Mouse (Mus musculus): ENCODE data around the gene Syk.

The Syk gene

GRCm38 (mm10) chr13:52598233-52598632 is 15.3 kb downstream of the Syk start:
- in situ Hi-C loops (cut with MboI, MseI): no loop called here

DNA sequence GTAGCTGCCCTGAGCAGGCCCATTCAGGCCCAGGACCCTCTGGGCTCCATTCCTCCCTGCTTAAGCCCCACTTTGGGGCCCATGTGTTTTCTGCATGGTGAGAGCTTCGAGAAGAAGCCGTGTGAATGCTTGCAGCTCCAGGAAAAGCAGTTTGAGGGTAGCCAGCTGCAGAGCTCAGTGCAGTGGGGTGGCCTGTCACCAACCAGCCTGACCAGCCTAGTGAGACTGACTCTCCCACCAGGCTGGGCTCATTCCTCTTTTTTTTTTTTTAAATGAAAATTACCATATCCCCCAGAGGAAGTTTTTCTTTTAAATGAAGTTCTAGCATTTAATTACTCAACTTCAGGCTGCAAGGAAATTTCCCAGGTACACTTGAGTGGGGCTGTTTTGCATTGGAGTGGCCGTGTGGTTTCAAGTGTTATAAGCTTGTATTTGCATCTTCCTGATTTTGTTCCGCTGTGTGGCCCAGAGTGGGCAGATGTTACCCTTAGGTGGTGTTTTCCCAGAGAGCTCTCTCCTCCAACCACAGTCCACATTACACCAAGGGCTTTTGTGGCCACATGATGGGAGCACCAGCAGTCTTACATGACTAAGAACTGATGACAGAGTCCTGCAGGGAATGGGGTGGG is 17.2 kb downstream of the Syk start:
- in situ Hi-C loops (cut with MboI, MseI): no loop called here

DNA sequence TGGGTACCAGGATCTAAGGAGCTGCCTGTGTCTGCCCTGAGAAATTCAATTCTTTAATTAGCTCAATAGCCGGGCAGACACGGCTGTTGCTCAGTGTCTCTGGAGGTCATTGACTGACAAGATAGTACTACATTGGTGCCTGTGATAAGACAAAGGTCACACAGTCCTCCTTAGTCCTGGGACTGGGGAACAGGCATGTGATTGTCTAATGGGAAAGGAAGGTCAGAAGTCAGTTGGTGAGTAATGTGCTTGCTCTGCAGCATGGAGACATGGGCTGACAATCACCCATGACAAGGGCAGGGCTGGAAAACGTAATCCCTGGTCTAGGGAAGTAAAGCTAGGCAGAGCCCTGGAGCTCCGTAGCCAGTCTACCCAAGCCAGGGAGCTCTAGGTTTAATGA is 19.8 kb downstream of the Syk start:
- in situ Hi-C loops (cut with MboI, MseI): no loop called here

DNA sequence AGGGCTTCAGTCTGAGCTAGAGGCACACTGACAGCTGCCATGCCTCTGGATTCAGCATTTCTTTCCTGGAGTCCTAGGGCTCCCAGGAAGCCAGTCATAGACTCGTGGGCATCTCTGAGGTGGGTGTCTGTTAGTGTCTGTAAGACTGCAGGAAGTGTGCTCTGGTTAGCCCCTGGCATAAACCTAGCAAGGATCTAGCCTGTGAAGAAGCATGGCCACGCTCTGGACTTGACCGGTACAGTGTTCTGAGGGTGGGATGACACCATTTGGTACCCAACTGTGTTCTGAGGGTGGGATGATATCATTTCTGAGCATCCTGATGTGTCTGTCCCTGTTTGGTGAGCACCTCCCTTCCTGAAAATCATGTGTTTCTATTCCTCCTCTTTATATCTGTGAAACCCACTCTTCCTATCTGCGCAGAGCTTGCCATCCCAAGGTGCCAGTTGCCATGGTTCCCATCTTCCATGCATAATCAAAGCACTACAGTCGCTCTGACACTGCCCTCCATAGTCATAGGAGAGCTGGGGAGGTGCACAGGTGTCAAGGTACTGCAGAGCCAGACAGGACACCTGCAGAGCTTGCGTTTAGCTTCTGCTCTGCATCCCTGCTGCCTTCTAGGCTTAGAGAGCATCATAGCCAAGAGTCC is 20.9 kb downstream of the Syk start:
- in situ Hi-C loops (cut with MboI, MseI): no loop called here

DNA sequence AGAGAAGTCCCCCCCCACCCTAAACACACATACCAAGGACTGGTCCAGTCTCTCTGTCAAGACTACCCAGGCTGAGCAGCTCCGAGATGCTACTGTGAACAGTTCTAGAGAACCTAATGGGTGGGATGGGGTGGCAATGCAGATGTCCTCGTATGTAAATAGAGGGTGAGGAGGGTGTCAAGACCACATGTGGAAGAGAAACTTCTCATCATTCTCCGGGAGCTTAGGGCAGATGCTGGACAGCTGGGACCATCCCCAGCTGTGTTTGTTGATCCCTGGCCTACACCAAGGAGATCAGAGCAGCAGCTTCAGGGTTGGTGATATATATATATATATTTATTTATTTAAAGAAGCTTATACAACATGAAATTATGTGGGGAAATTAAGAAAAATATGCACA is 22.0 kb downstream of the Syk start:
- in situ Hi-C loops (cut with MboI, MseI): no loop called here

- in situ Hi-C loops (cut with MboI, MseI): no loop called here
These were observed 22.9 kb downstream of the Syk start for GRCm38 (mm10) chr13:52605911-52606310.

GRCm38 (mm10) chr13:52606656-52607275 is 23.8 kb downstream of the Syk start:
- in situ Hi-C loops (cut with MboI, MseI): no loop called here

DNA sequence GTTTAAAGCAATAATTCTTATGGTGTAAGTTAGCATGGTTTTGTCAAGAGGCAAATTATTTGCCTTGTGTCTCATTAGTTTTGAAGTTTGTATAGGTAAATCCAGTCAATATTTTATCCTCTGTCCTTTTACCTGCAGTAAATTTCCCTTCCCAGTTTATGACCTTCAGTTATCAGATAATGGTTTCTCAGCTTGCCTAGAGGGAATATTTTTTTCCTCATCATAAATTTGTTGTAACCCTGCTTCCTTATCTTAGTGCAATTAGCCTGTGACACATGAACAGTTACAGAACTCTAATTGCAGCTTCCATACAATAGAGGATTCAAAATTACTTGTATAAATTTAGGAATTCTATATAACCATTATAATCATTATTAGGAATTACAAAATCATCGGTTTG is 25.0 kb downstream of the Syk start:
- in situ Hi-C loops (cut with MboI, MseI): no loop called here

GRCm38 (mm10) chr13:52610463-52610862 is 27.5 kb downstream of the Syk start:
- in situ Hi-C loops (cut with MboI, MseI): no loop called here

GRCm38 (mm10) chr13:52613266-52613665 is 30.3 kb downstream of the Syk start:
- in situ Hi-C loops (cut with MboI, MseI): no loop called here

GRCm38 (mm10) chr13:52615085-52615484 is 32.1 kb downstream of the Syk start:
- in situ Hi-C loops (cut with MboI, MseI): no loop called here

DNA sequence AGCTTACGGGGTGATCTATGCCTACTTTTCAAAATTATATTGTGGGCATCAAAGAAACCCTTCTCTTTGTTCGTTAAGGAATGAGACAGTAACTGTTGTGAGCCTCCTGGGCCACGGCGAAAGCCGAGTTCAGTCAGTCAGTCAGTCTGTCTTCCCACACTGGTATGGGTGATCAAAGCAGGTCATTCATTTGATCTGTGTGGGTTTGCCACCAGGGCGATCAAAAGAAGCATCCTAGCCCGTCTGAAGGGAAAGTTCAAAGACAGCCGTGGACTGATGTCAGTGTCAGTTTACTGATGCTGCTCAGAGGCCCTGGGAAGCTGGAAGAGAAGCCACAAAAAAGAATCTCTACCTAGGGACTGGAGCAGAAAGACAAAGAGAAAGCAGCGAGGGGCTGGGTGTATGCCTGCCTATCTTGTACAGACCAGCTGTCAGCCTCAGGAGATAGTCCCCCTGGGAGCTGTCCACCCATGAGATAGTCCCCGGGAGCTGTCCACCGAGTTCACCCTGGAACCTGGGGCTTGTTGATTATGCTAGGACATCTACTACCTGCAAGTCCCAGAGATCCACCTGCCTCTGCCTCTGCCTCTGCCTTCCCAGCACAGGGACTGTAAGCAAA is 34.2 kb downstream of the Syk start:
- in situ Hi-C loops (cut with MboI, MseI): no loop called here

- in situ Hi-C loops (cut with MboI, MseI): no loop called here
These were observed 35.6 kb downstream of the Syk start for GRCm38 (mm10) chr13:52618592-52618991.

- in situ Hi-C loops (cut with MboI, MseI): no loop called here
These were observed 36.5 kb downstream of the Syk start for GRCm38 (mm10) chr13:52619482-52619881.

DNA sequence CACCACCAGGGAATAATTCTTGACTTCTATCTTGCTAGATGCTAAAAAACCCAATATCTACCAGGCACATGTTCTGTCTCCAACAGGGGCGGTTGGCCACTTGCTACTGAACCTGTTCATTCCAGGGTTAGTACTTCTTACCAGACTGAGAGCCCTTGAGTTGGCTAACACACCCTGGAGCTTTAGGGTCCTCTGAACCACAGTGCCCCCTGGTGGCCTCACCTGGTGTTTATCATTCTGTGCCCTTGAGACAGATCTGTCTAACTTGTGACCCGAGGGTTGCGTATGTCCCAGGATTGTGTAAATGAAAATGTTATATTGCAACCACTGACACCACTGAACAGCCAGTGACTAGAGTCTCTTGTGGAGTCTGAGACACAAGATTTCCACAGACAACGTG is 41.1 kb downstream of the Syk start:
- in situ Hi-C loops (cut with MboI, MseI): loop anchor here (5.0 kb wide), 4 partner anchors 87 to 792 kb away; no protein-coding TSS in a partner anchor

- in situ Hi-C loops (cut with MboI, MseI): no loop called here
These were observed 45.6 kb downstream of the Syk start for GRCm38 (mm10) chr13:52628602-52629001.

GRCm38 (mm10) chr13:52631624-52632023 is 48.7 kb downstream of the Syk start:
- in situ Hi-C loops (cut with MboI, MseI): no loop called here

GRCm38 (mm10) chr13:52635484-52635883 is 52.5 kb downstream of the Syk start:
- in situ Hi-C loops (cut with MboI, MseI): no loop called here

DNA sequence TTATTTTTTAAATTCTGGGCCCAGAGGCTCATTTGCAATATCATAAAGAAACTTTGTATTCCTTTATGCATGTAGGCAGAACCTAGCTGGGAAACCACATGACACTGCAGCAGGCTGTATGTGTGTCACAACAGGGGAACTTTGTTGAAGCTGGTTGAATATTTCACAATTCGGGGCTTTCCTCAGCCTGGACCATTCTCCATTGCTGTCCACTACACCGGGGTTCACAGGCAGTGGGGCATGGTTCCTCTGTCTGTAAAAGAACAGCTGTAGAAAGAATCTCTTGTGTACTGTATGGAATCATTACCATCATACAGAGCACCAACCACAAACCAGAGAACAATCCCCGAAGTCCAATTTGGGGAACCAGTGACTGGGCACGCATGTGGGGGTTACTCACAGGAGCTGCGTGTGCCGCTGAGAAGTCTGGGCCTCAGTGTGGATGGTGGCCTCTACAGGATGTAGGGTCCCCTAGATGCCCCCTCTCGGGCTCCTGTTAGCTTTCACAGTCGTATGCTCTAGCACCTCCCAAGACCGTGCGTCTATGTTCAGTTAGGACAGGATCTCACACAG is 53.3 kb downstream of the Syk start:
- in situ Hi-C loops (cut with MboI, MseI): no loop called here

GRCm38 (mm10) chr13:52646566-52646965 is 63.6 kb downstream of the Syk start:
- in situ Hi-C loops (cut with MboI, MseI): loop anchor here in 1 of 2 experiments (5.0 kb wide), 1 partner anchor 456 kb away; no protein-coding TSS in a partner anchor

DNA sequence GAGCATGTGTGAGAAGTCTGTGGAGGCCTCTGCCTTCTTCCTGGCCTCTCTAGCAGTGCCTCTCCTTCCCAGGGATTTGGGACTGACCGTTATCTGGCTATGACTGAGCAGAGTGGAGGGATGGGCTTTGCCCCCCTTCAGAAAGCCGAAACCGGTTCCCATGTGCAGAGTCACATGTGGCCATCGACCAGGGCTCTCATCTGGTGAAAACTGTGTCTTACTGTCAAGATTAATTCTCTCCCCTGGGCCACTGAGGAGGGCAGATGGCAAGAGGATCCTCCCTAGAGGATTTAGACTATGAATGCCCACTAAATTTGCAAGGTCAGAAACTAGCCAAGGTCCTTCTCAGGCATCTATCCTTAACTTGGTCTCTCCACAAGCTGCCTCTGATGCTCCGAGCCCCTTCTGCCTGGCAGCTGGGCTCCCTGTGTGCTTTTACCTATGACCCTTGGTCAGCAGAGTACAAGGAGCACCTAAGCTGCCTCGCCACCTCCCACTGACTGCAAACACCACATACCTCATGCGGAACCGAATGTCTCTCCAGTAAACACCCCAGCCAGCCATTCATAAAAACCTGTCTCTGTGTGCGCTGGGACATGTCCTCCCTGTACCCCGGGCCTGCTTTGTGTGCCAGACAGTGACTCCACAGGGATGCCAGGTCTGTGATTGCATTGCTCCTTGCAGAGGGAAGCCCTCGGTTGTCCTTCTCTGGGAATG is 65.2 kb downstream of the Syk start:
- in situ Hi-C loops (cut with MboI, MseI): loop anchor here in 1 of 2 experiments (5.0 kb wide), 1 partner anchor 454 kb away; no protein-coding TSS in a partner anchor

Data from T-helper 17 cell (primary cell).